11 mouse cellular contexts compared by ENCODE assay signal in the genomic region with DNA sequence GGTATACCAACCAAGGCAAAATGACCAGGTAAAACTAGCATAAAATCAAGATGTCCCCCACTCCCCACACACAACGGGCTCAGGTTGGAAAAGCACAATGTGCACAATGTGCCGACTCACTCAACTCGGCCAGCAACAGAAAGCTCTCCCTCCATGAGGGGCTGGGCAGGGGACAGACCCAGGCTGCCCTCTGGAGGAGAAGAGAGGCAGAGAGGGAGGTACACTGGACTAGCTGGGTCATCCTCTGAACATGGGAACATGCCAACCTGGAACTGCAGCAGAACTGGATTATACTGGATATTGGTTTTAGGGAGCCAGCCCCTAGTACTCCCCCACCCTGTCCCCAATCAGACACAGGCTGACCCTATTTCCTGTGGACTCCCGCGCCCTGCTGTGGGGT. TPM values are rescaled to one million over a fixed set of nuclear protein-coding genes. Genes with fewer than 3 reads are reported as not detected.
A peak's percentile ranks its signal among the peaks of the same experiment; 100 is the strongest.
DNase-seq lines count a peak whose midpoint lies in the region; ATAC-seq and TF ChIP-seq lines count a peak whose summit lies in the region.
"Had no signal": no experiment of that assay in that cellular context is flagged by ENCODE, and none has a peak within 500 bp of the region (broad histone marks: within the 10 kb centered on the region; RNA-seq: fewer than 3 reads in every experiment).

No protein-coding gene starts in this region.

- no peaks in the 10 kb centered on the region for H3K9me3 ChIP-seq in lung, postnatal 0 days (ENCODE audit: low read length)
- no peaks in the 10 kb centered on the region for H3K9me3 ChIP-seq in liver, embryonic 12.5 days (replicated peaks)
- no peaks in the 10 kb centered on the region for H3K9me3 ChIP-seq in stomach, embryonic 16.5 days (replicated peaks; ENCODE audit: control insufficient read depth, low read length)
- no peaks in the 10 kb centered on the region for H3K9me3 ChIP-seq in intestine, embryonic 15.5 days
- H3K9me3 ChIP-seq: heart, embryonic 12.5 days; lung, embryonic 15.5 days; stomach, embryonic 15.5 days had no signal

- no peak overlapping the region for H3K4me3 ChIP-seq in lung, postnatal 0 days (ENCODE audit: low read depth, low read length)
- no peak overlapping the region for H3K4me3 ChIP-seq in liver, embryonic 12.5 days
- H3K4me3 ChIP-seq in stomach, embryonic 16.5 days (replicated peaks; ENCODE audit: low read length): no peak overlapping the region
- H3K4me3 ChIP-seq in intestine, embryonic 15.5 days (replicated peaks): no peak overlapping the region
- H3K4me3 ChIP-seq: heart, embryonic 12.5 days; lung, embryonic 15.5 days; stomach, embryonic 15.5 days had no signal

- 60% methylated on average over 5 of the region's 5 CpGs for WGBS in lung, postnatal 0 days
- WGBS in liver, embryonic 12.5 days (ENCODE audit: insufficient replicate concordance): 50% methylated on average over 5 of the region's 5 CpGs
- 64% methylated on average over 5 of the region's 5 CpGs for WGBS in stomach, embryonic 16.5 days
- WGBS in intestine, embryonic 15.5 days: 73% methylated on average over 5 of the region's 5 CpGs

- no peak overlapping the region for H3K27ac ChIP-seq in lung, postnatal 0 days (ENCODE audit: low read length)
- H3K27ac ChIP-seq in liver, embryonic 12.5 days: no peak overlapping the region
- no peak overlapping the region for H3K27ac ChIP-seq in stomach, embryonic 16.5 days (ENCODE audit: low read length)
- H3K27ac ChIP-seq in intestine, embryonic 15.5 days: no peak overlapping the region
- H3K27ac ChIP-seq: lung, embryonic 15.5 days; stomach, embryonic 15.5 days had no signal

- no peaks in the 10 kb centered on the region for H3K36me3 ChIP-seq in lung, postnatal 0 days (ENCODE audit: insufficient read depth, low read length)
- peaks cover 11% of the 10 kb centered on the region for H3K36me3 ChIP-seq in liver, embryonic 12.5 days
- H3K36me3 ChIP-seq in stomach, embryonic 16.5 days (ENCODE audit: control insufficient read depth, insufficient read depth, low read length): no peaks in the 10 kb centered on the region
- H3K36me3 ChIP-seq in intestine, embryonic 15.5 days: peaks cover 12% of the 10 kb centered on the region; the same call in 1 of the 2 replicates

- no peak overlapping the region for H3K4me2 ChIP-seq in lung, postnatal 0 days (replicated peaks; ENCODE audit: low read depth, low read length)
- no peak overlapping the region for H3K4me2 ChIP-seq in liver, embryonic 12.5 days
- H3K4me2 ChIP-seq in stomach, embryonic 16.5 days (ENCODE audit: low read depth, low read length): no peak overlapping the region
- no peak overlapping the region for H3K4me2 ChIP-seq in intestine, embryonic 15.5 days (replicated peaks)
- H3K4me2 ChIP-seq: heart, embryonic 12.5 days; lung, embryonic 15.5 days; stomach, embryonic 15.5 days had no signal

- no peak overlapping the region for H3K9ac ChIP-seq in lung, postnatal 0 days (replicated peaks; ENCODE audit: low read depth)
- H3K9ac ChIP-seq in liver, embryonic 12.5 days: no peak overlapping the region
- H3K9ac ChIP-seq in stomach, embryonic 16.5 days (ENCODE audit: low read length): no peak overlapping the region
- H3K9ac ChIP-seq in intestine, embryonic 15.5 days: no peak overlapping the region
- H3K9ac ChIP-seq: heart, embryonic 12.5 days; lung, embryonic 15.5 days; stomach, embryonic 15.5 days had no signal

- peak; percentile 64; the same call in 1 of the 2 replicates for ATAC-seq in frontal cortex, adult (ENCODE audit: low TSS enrichment)
- no peak for ATAC-seq in lung, postnatal 0 days
- peak; percentile 35; the same call in 1 of the 2 replicates for ATAC-seq in liver, embryonic 12.5 days
- peak; percentile 44; the same call in 1 of the 2 replicates for ATAC-seq in stomach, embryonic 16.5 days (ENCODE audit: insufficient read depth, low FRiP score)
- ATAC-seq in intestine, embryonic 15.5 days: no peak

- no peak for TF ChIP-seq EP300 in lung, postnatal 0 days (IDR thresholded peaks at IDR 0.05)

- TF ChIP-seq CTCF in lung, postnatal 0 days (IDR thresholded peaks at IDR 0.05): peak; percentile 50

- H3K27me3 ChIP-seq in lung, postnatal 0 days (replicated peaks; ENCODE audit: insufficient read depth, low read length): no peaks in the 10 kb centered on the region
- no peaks in the 10 kb centered on the region for H3K27me3 ChIP-seq in liver, embryonic 12.5 days (replicated peaks)
- no peaks in the 10 kb centered on the region for H3K27me3 ChIP-seq in stomach, embryonic 16.5 days (ENCODE audit: control insufficient read depth, insufficient read depth, low read length)
- no peaks in the 10 kb centered on the region for H3K27me3 ChIP-seq in intestine, embryonic 15.5 days (replicated peaks)
- H3K27me3 ChIP-seq: heart, embryonic 12.5 days; lung, embryonic 15.5 days; stomach, embryonic 15.5 days had no signal

- DNase-seq in frontal cortex, postnatal 14 days (ENCODE audit: low spot score in 2 of 2): no peak
- DNase-seq in lung, postnatal 0 days (ENCODE audit: low spot score): no peak
- no peak for DNase-seq in lung, postnatal 36 days
- DNase-seq in ovary, adult 18-20 months (ENCODE audit: low spot score): no peak

- H3K4me1 ChIP-seq in lung, postnatal 0 days (ENCODE audit: insufficient read depth, low read depth, low read length): no peaks in the 10 kb centered on the region
- peaks cover 7% of the 10 kb centered on the region for H3K4me1 ChIP-seq in liver, embryonic 12.5 days
- H3K4me1 ChIP-seq in stomach, embryonic 16.5 days (ENCODE audit: control insufficient read depth, insufficient read depth, low read length): no peaks in the 10 kb centered on the region
- no peaks in the 10 kb centered on the region for H3K4me1 ChIP-seq in intestine, embryonic 15.5 days (replicated peaks)
- H3K4me1 ChIP-seq: lung, embryonic 15.5 days; stomach, embryonic 15.5 days had no signal

RNA-seq across cellular contexts. Expression of a gene that starts 14.0 kb away (rescaled TPM):
- 98.3 and 117 TPM in 2 replicates for polyA plus RNA-seq in lung, postnatal 0 days (2015; fragmentation: Nextera tagmentation; extraction: Ambion mirVana)
- polyA plus RNA-seq in liver, embryonic 12.5 days (2016; fragmentation: Nextera tagmentation; extraction: Ambion mirVana): 34.5 and 34.8 TPM in 2 replicates
- polyA plus RNA-seq in stomach, embryonic 16.5 days (2015; fragmentation: Nextera tagmentation; extraction: Ambion mirVana): 120 and 129 TPM in 2 replicates
- polyA plus RNA-seq in intestine, embryonic 15.5 days (2015; fragmentation: Nextera tagmentation; extraction: Ambion mirVana): 111 and 126 TPM in 2 replicates

RNA-seq across cellular contexts. Expression of a gene that starts 31.2 kb away (rescaled TPM):
- not detected in 2 replicates for polyA plus RNA-seq in lung, postnatal 0 days (2015; fragmentation: Nextera tagmentation; extraction: Ambion mirVana)
- polyA plus RNA-seq in liver, embryonic 12.5 days (2016; fragmentation: Nextera tagmentation; extraction: Ambion mirVana): not detected in 2 replicates
- not detected in 2 replicates for polyA plus RNA-seq in stomach, embryonic 16.5 days (2015; fragmentation: Nextera tagmentation; extraction: Ambion mirVana)
- polyA plus RNA-seq in intestine, embryonic 15.5 days (2015; fragmentation: Nextera tagmentation; extraction: Ambion mirVana): not detected in 2 replicates
- polyA plus RNA-seq: heart, embryonic 12.5 days; lung, embryonic 15.5 days; stomach, embryonic 15.5 days had no signal

RNA-seq across cellular contexts. Expression of a gene that starts 31.8 kb away (rescaled TPM):
- polyA plus RNA-seq in lung, postnatal 0 days (2015; fragmentation: Nextera tagmentation; extraction: Ambion mirVana): not detected in 2 replicates
- not detected in 2 replicates for polyA plus RNA-seq in liver, embryonic 12.5 days (2016; fragmentation: Nextera tagmentation; extraction: Ambion mirVana)
- not detected in 2 replicates for polyA plus RNA-seq in stomach, embryonic 16.5 days (2015; fragmentation: Nextera tagmentation; extraction: Ambion mirVana)
- polyA plus RNA-seq in intestine, embryonic 15.5 days (2015; fragmentation: Nextera tagmentation; extraction: Ambion mirVana): not detected in 2 replicates
- polyA plus RNA-seq: heart, embryonic 12.5 days; lung, embryonic 15.5 days; stomach, embryonic 15.5 days had no signal

RNA-seq across cellular contexts. Expression of a gene that starts 42.4 kb away (rescaled TPM):
- polyA plus RNA-seq in lung, postnatal 0 days (2015; fragmentation: Nextera tagmentation; extraction: Ambion mirVana): 3.5 TPM in 2 replicates
- 0.67 and 0.68 TPM in 2 replicates for polyA plus RNA-seq in liver, embryonic 12.5 days (2016; fragmentation: Nextera tagmentation; extraction: Ambion mirVana)
- polyA plus RNA-seq in stomach, embryonic 16.5 days (2015; fragmentation: Nextera tagmentation; extraction: Ambion mirVana): 4.3 and 4.7 TPM in 2 replicates
- polyA plus RNA-seq in intestine, embryonic 15.5 days (2015; fragmentation: Nextera tagmentation; extraction: Ambion mirVana): 6.3 and 6.9 TPM in 2 replicates

RNA-seq across cellular contexts. Expression of a gene that starts 43.2 kb away (rescaled TPM):
- polyA plus RNA-seq in lung, postnatal 0 days (2015; fragmentation: Nextera tagmentation; extraction: Ambion mirVana): not detected in 2 replicates
- not detected in 2 replicates for polyA plus RNA-seq in liver, embryonic 12.5 days (2016; fragmentation: Nextera tagmentation; extraction: Ambion mirVana)
- not detected in 2 replicates for polyA plus RNA-seq in stomach, embryonic 16.5 days (2015; fragmentation: Nextera tagmentation; extraction: Ambion mirVana)
- not detected in 2 replicates for polyA plus RNA-seq in intestine, embryonic 15.5 days (2015; fragmentation: Nextera tagmentation; extraction: Ambion mirVana)
- polyA plus RNA-seq: heart, embryonic 12.5 days; lung, embryonic 15.5 days; stomach, embryonic 15.5 days had no signal

Comparison
In these comparisons a context has a peak if more than half of its experiments do, and no peak if none do; other contexts are left out.
1. ATAC-seq: peak in frontal cortex, adult (single experiment), liver, embryonic 12.5 days (single experiment) and stomach, embryonic 16.5 days (single experiment); none in lung, postnatal 0 days (single experiment) and intestine, embryonic 15.5 days (single experiment).